Mouse (Mus musculus) monocyte, adult 5-6 weeks (primary cell): ENCODE data around the gene Stt3a. TPM values are rescaled to one million over a fixed set of nuclear protein-coding genes. Genes with fewer than 3 reads are reported as not detected.

ENCODE experiments used
- ATAC-seq: fragments of 153-309, 156-312 bp; replicated peaks from 2 replicates; pipeline ENCODE4 v1.8.0; 2017; ENCODE audit warnings: mild to moderate bottlenecking; ENCODE audit not compliant: low TSS enrichment, insufficient number of reproducible peaks, severe bottlenecking, poor library complexity, low FRiP score
- total RNA-seq: library from RNA; stranded (forward); fragments of 200-1000, 200-491, 200-594 nt; gene quantifications from 3 replicates; pipeline ENCODE4 v1.2.3, GENCODE M21; 2017

The Stt3a gene
- total RNA-seq, 1 experiment from 2014 or later: 306 TPM

DNA sequence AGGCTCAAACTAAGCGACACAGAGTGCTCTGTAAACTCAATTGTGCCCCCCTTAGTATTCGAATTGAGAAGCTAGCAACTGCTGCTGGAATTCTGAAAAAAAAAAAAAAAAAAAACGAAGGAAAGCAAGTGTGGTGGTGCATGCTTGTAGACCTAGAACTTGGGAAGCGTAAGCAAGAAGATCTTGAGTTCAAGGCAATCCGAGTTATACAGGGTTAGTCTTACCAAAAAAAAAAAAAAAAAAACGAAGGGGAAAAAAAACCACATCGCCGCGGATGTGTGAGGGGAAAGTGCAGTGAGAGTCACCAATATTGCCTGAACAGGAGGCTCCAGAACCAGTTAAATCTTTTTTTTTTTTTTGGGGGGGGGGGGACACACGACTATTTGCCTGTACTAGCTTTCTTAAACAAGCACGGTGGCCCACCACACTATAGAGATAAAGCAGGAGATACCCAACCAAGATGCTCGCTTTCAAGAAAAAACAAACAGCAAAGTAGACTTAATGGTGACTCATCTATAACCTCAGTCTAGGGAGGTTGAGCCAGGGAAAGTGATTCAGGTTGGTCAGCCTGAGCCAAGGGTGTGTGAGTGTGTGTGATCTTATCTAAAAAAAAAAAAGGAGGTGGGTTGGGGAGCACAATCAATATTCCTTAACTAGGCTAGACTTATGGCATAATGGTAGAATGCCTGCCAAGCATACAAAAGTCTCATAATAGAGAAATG lies 40.3 kb downstream of the Stt3a start, which contains the start of gene Chek1:
Gene Chek1 (minus strand): TSS at position 32 of the 722 bp plus-strand sequence.
- ATAC-seq: no peak

DNA sequence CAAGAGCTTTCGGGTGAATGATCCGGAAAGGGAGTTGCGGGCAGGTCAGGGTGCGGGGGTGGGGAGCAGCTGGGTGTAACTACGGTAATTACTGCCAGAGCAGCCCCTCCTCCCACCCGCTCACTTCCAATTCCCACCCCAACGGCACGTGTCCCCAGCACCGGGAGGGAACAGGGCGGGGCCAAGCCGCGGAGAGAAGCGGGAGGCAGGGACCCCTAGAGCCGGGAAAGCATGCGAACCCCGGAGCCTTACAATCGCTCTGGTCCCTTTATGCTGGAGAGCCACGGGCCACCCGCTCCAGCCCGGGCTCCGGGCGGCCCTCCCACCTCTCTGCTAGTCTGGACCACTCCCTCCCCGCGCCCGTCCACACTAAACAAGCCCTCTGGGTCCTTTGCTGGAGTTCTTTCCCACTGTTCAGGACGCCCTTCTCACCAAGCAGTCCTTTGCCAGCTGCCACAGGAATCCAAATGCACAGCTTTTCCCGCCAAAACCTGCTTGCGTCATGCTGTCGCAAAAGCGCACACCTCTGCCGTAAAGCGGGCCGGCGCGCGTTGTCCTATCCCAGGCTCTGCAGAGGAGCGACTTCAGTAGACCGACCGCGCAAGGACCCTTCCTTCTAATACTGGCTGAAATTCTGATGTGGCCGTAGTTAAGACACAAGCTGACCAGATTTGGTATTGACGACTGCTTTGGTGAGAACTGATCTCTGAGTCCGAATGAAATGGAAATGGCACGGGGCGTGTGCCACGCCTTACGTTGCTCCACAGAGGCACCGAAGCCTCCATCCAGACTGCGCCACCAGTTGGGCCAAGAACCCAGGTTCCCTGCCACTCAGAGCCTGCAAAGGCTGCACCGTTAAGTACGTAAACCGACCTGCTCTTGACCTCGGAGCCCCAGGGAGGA lies 41.1 kb downstream of the Stt3a start:
- peak; percentile 92 for ATAC-seq

DNA sequence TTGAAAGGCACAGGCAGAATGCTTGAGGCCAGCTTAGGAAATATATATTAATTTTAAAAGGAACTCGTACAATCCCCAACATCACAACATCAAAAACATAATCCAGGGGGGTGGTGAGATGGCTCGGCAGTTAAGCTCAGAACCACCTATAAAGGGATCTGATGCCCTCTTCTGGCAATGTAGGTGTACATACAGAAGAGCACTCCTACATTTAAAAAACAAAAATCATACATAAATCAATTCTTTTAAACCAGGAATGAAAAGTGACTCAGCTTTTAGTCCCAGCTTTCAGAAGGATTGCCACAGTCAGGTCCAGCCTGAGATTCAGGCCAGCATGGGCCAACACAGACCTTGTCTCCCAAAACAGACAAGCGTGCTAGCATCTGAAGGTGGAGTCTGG lies 50.9 kb downstream of the Stt3a start:
- no peak for ATAC-seq

DNA sequence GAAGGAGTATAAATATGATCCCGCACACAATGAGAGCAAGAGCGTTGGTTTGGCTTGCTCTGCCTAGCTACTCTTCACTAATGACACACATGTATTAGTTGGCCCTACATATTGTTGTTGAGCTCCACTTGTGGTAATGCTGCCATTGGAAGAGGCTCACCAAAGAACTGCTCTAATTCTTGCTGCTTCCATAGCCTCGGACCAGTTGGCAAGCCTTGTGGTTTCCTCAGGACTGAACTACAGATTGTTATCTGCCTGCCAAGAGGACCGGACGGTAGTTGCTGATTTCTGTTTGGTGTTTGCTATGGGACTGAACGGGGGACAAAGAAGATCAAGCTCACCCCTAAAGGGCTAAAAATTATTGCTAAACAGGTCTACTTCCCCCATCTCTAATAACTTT lies 60.2 kb downstream of the Stt3a start:
- no peak for ATAC-seq

DNA sequence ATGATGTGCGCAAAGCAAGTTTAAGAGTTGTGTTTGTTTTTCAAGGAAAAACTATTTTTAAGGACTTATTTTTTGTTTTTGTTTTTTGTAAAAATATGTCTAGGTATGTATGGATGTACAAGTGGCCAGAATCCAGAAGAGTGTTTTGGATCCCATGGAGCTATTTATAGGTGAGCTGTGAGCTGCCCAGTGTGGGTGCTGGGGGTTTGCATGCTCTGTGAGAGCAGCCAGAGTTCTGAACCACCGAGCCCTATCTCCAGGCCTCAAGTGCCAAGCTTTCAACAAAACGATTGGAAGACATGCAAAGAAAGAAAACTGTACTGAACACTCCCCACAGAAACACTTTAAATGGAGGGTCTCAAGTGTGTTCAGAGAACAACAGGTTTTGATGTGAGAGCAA lies 61.6 kb downstream of the Stt3a start:
- no peak for ATAC-seq

DNA sequence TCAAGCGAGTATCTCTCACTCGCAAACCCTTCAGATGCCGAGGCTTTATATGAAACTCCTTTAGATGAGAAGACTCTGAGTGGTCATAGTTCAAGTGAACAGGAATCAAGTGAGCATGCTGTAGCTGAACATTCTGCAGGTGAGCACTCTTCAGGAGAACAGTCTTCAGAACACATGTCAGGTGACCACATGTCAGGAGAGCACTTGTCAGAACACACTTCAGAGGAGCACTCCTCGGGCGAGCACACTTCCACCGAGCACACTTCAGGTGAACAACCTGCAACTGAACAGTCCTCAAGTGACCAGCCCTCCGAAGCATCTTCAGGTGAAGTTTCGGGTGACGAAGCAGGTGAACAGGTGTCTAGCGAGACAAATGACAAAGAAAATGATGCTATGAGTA lies 73.2 kb downstream of the Stt3a start:
- no peak for ATAC-seq

DNA sequence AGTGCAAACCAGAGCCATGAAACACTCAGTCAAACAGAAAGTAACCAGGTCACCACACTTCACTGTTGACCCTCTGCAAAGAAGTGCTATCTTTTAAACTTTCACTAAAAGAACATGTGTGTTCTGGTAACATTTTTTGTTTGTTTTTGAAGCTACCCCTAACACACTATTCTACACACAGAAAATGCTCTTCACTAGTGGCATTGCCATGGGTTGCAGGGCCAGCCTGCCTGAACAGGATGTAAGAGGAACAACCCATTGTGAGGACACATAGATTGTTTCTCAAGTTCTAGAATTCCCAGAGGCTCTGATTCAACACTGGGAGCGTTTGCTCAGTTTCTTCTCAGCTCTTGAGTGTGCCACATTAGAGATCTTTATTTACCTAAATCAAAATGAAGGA lies 74.6 kb downstream of the Stt3a start, which contains the start of gene Acrv1:
Gene Acrv1 (plus strand): TSS at position 301 of the 400 bp plus-strand sequence.
- no peak for ATAC-seq

DNA sequence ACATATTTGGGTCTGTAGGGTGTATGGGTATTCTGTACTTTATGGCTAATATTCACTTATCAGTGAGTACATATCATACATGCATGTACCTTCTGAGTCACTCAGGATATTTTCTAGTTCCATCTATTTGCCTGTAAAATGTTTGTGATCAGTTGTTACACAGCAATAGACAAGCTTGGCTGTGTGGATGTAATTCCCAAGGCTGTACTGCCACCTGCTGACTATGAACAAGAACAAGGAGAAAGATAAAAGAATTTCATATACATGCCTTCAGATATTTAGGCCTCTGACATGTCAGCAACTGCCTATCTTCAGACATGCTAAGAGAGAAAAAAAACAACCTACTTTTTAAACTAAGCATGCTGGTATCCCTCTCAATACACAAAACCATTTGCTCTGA lies 80.2 kb downstream of the Stt3a start:
- no peak for ATAC-seq

DNA sequence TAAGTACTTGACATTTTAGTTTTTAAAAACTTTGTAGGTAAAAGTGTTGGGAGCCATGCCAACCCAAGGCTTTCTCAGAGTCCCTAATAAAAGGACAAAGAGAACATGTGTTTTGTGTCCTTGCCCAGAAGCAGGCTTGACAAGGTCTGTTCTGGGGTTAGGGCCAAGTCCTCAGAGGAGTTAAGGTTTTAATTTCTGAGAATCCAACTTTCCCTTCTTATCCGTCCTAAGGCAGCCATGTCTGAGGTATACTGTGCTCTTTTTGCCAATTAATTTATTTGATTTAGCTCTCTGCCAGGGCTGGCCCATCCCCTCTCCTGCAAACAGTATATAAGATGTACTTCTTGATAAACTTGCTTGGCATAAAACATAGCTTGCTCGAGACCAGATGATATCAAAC lies 86.1 kb downstream of the Stt3a start:
- no peak for ATAC-seq

Other genes starting within 250 kb of the Stt3a start
- not detected in 3 replicates for gene Gm5615, start 225.7 kb downstream of the Stt3a start, total RNA-seq
- not detected in 3 replicates for gene Gm17689, start 185.0 kb downstream of the Stt3a start, total RNA-seq
- gene A630095E13Rik, start 124.3 kb downstream of the Stt3a start, total RNA-seq: not detected in 3 replicates
- not detected in 3 replicates for gene Acrv1, start 74.5 kb downstream of the Stt3a start, total RNA-seq
- gene Chek1, start 40.6 kb downstream of the Stt3a start, total RNA-seq: 1.1 to 14.1 TPM (median 2.5 TPM) in 3 replicates
- gene Ei24, start 29.7 kb upstream of the Stt3a start, total RNA-seq: 47.7 to 50.6 TPM (median 48.2 TPM) in 3 replicates
- gene Fez1, start 54.2 kb upstream of the Stt3a start, total RNA-seq: 2.0 TPM in 1 of 3 replicates, not detected in the others